Mouse (Mus musculus): ENCODE measurements around the gene Upk3a. TPM values are rescaled to one million over a fixed set of nuclear protein-coding genes. Genes with fewer than 3 reads are reported as not detected.

Gene Upk3a
- 0.39 and 0.43 TPM in 2 replicates for polyA plus RNA-seq (2015; fragmentation: Nextera tagmentation; extraction: Ambion mirVana)

GRCm38 (mm10) chr15:85016951-85017664, at the start of gene Upk3a:
TSS of gene Upk3a (plus strand) at chr15:85017141.
- ATAC-seq, result peak; percentile 50; the same call in 1 of the 2 replicates
- Histone ChIP-seq H3K4me2 (replicated peaks) (peak within 1 kb of the TSS; percentile 43), H3K36me3 (no peaks in the 10 kb centered on the region), H3K27ac (no peak within 1 kb of the TSS), H3K4me3 (replicated peaks) (0 out of 2 replicates have a peak within 1 kb of the TSS, but pooled peaks have one; percentile 1), H3K4me1 (replicated peaks) (peaks cover 7% of the 10 kb centered on the region), H3K9ac (replicated peaks) (no peak within 1 kb of the TSS), H3K27me3 (peaks cover 26% of the 10 kb centered on the region), H3K9me3 (no peaks in the 10 kb centered on the region)
- WGBS, result 8% methylated on average over 21 of the region's 21 CpGs

GRCm38 (mm10) chr15:84968534-84968933, 48.4 kb upstream of the Upk3a start:
- H3K9me3 ChIP-seq, result no peaks in the 10 kb centered on the region
- no peak overlapping the region for H3K4me2 ChIP-seq (replicated peaks)
- H3K9ac ChIP-seq (replicated peaks), result no peak overlapping the region
- H3K27ac ChIP-seq, result no peak overlapping the region
- 92% methylated on average over 4 of the region's 4 CpGs for WGBS
- no peaks in the 10 kb centered on the region for H3K27me3 ChIP-seq
- peaks cover 13% of the 10 kb centered on the region for H3K4me1 ChIP-seq (replicated peaks)
- H3K4me3 ChIP-seq (replicated peaks), result no peak overlapping the region
- H3K36me3 ChIP-seq, result peaks cover 6% of the 10 kb centered on the region; the same call in 1 of the 2 replicates
- no peak for ATAC-seq

GRCm38 (mm10) chr15:84972860-84973543, 43.9 kb upstream of the Upk3a start:
- H3K36me3 ChIP-seq, result peaks cover 6% of the 10 kb centered on the region; the same call in 1 of the 2 replicates
- ATAC-seq, result peak; percentile 37; the same call in 1 of the 2 replicates
- no peak overlapping the region for H3K4me3 ChIP-seq (replicated peaks)
- H3K4me2 ChIP-seq (replicated peaks), result no peak overlapping the region
- peaks cover 46% of the 10 kb centered on the region for H3K4me1 ChIP-seq (replicated peaks)
- H3K27ac ChIP-seq, result 0 out of 2 replicates have a peak overlapping the region, but pooled peaks have one; percentile 1
- no peaks in the 10 kb centered on the region for H3K27me3 ChIP-seq
- no peak overlapping the region for H3K9ac ChIP-seq (replicated peaks)
- 47% methylated on average over 8 of the region's 8 CpGs for WGBS
- no peaks in the 10 kb centered on the region for H3K9me3 ChIP-seq

- Histone ChIP-seq H3K4me2 (replicated peaks) (no peak overlapping the region), H3K4me1 (replicated peaks) (peaks cover 46% of the 10 kb centered on the region), H3K27ac (no peak overlapping the region), H3K27me3 (no peaks in the 10 kb centered on the region), H3K4me3 (replicated peaks) (no peak overlapping the region), H3K9me3 (no peaks in the 10 kb centered on the region), H3K36me3 (peaks cover 6% of the 10 kb centered on the region; the same call in 1 of the 2 replicates), H3K9ac (replicated peaks) (no peak overlapping the region)
- no peak for ATAC-seq
- 23% methylated on average over 3 of the region's 3 CpGs for WGBS
Observed at GRCm38 (mm10) chr15:84973544-84973871, 43.4 kb upstream of the Upk3a start.

GRCm38 (mm10) chr15:84975729-84976128, 41.2 kb upstream of the Upk3a start:
- no peaks in the 10 kb centered on the region for H3K9me3 ChIP-seq
- no peak overlapping the region for H3K9ac ChIP-seq (replicated peaks)
- no peak overlapping the region for H3K27ac ChIP-seq
- no peak for ATAC-seq
- no peak overlapping the region for H3K4me2 ChIP-seq (replicated peaks)
- H3K27me3 ChIP-seq, result no peaks in the 10 kb centered on the region
- H3K4me3 ChIP-seq (replicated peaks), result no peak overlapping the region
- WGBS, result 35% methylated on average over 4 of the region's 4 CpGs
- no peaks in the 10 kb centered on the region; the same call in 1 of the 2 replicates for H3K36me3 ChIP-seq
- H3K4me1 ChIP-seq (replicated peaks), result peaks cover 48% of the 10 kb centered on the region

- WGBS, result 89% methylated on average over 9 of the region's 9 CpGs
- Histone ChIP-seq H3K4me1 (replicated peaks) (peaks cover 34% of the 10 kb centered on the region), H3K27ac (no peak overlapping the region), H3K4me3 (replicated peaks) (no peak overlapping the region), H3K9me3 (no peaks in the 10 kb centered on the region), H3K36me3 (no peaks in the 10 kb centered on the region; the same call in 1 of the 2 replicates), H3K4me2 (replicated peaks) (no peak overlapping the region), H3K9ac (replicated peaks) (no peak overlapping the region), H3K27me3 (no peaks in the 10 kb centered on the region)
- no peak for ATAC-seq
Observed at GRCm38 (mm10) chr15:84981609-84982313, 35.2 kb upstream of the Upk3a start.

GRCm38 (mm10) chr15:84982888-84983287, 34.1 kb upstream of the Upk3a start:
- no peak for ATAC-seq
- no peaks in the 10 kb centered on the region for H3K27me3 ChIP-seq
- H3K27ac ChIP-seq, result no peak overlapping the region
- H3K36me3 ChIP-seq, result no peaks in the 10 kb centered on the region; the same call in 1 of the 2 replicates
- H3K4me2 ChIP-seq (replicated peaks), result no peak overlapping the region
- no peak overlapping the region for H3K4me3 ChIP-seq (replicated peaks)
- no peak overlapping the region for H3K9ac ChIP-seq (replicated peaks)
- WGBS, result 94% methylated on average over 3 of the region's 3 CpGs
- peaks cover 33% of the 10 kb centered on the region for H3K4me1 ChIP-seq (replicated peaks)
- H3K9me3 ChIP-seq, result no peaks in the 10 kb centered on the region

GRCm38 (mm10) chr15:84983721-84984120, 33.2 kb upstream of the Upk3a start:
- no peak for ATAC-seq
- no peaks in the 10 kb centered on the region; the same call in 1 of the 2 replicates for H3K36me3 ChIP-seq
- no peak overlapping the region for H3K27ac ChIP-seq
- H3K4me1 ChIP-seq (replicated peaks), result peaks cover 38% of the 10 kb centered on the region
- H3K9me3 ChIP-seq, result no peaks in the 10 kb centered on the region
- H3K9ac ChIP-seq (replicated peaks), result no peak overlapping the region
- no peak overlapping the region for H3K4me2 ChIP-seq (replicated peaks)
- H3K4me3 ChIP-seq (replicated peaks), result no peak overlapping the region
- no peaks in the 10 kb centered on the region; the same call in 1 of the 2 replicates for H3K27me3 ChIP-seq
- 91% methylated on average over 7 of the region's 7 CpGs for WGBS

- WGBS, result 90% methylated on average over 12 of the region's 12 CpGs
- H3K36me3 ChIP-seq, result no peaks in the 10 kb centered on the region
- H3K9me3 ChIP-seq, result no peaks in the 10 kb centered on the region
- no peak overlapping the region for H3K27ac ChIP-seq
- H3K27me3 ChIP-seq, result peaks cover 4% of the 10 kb centered on the region; the same call in 1 of the 2 replicates
- ATAC-seq, result no peak
- H3K4me3 ChIP-seq (replicated peaks), result peak overlapping the region; percentile 81
- H3K4me1 ChIP-seq (replicated peaks), result peaks cover 48% of the 10 kb centered on the region
- H3K4me2 ChIP-seq (replicated peaks), result peak overlapping the region; percentile 84
- H3K9ac ChIP-seq (replicated peaks), result peak overlapping the region; percentile 94; the same call in 1 of the 2 replicates
Observed at GRCm38 (mm10) chr15:84985516-84986160, 31.3 kb upstream of the Upk3a start.

GRCm38 (mm10) chr15:84986171-84987019, 30.5 kb upstream of the Upk3a start:
- H3K4me2 ChIP-seq (replicated peaks), result peak overlapping the region; percentile 84
- ATAC-seq, result no peak
- peak overlapping the region; percentile 81 for H3K4me3 ChIP-seq (replicated peaks)
- no peaks in the 10 kb centered on the region for H3K9me3 ChIP-seq
- peaks cover 4% of the 10 kb centered on the region; the same call in 1 of the 2 replicates for H3K27me3 ChIP-seq
- no peaks in the 10 kb centered on the region for H3K36me3 ChIP-seq
- no peak overlapping the region for H3K27ac ChIP-seq
- H3K4me1 ChIP-seq (replicated peaks), result peaks cover 48% of the 10 kb centered on the region
- H3K9ac ChIP-seq (replicated peaks), result peak overlapping the region; percentile 94
- 67% methylated on average over 4 of the region's 4 CpGs for WGBS

Measured in midbrain, embryonic 13.5 days (tissue).